Mouse (Mus musculus) spleen, adult 2 months (tissue): Measurements from ENCODE around the gene Med12.

Source experiments
- CTCF ChIP-seq: fragments of 200-500 bp; IDR thresholded peaks from 2 replicates; pipeline ENCODE4 v1.5.1; 2011; ENCODE audit warnings: mild to moderate bottlenecking, inconsistent platforms; ENCODE audit not compliant: insufficient read depth, insufficient read length, insufficient replicate concordance; ENCODE audit errors: extremely low read depth
- POLR2A ChIP-seq: fragments of 200-500 bp; IDR thresholded peaks from 2 replicates; pipeline ENCODE4 v1.6.1; 2011; ENCODE audit warnings: low read depth, low read length, inconsistent platforms

DNA sequence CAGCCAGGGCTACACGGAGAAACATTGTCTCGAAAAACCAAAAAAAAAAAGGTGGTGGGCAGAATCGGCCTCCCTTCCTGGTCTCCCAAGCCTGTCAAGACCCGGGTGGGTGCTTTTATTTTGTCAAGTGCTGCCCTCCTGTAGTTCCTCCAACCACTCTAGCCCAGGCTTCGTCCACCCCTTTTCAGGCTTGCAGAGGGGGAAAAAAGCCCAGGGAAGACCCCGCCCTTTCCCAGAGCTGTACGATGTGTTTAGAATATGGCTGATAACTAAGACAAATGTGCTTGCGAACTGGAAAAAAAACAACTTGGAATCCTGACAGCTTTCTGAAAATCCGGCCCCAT lies 58.2 kb downstream of the Med12 start:
- TF ChIP-seq CTCF: no peak
- no peak for TF ChIP-seq POLR2A
